In genomic region chr16:26966830-26967229, GRCm38 (mm10) we compare ENCODE assay signal across 14 mouse cellular contexts. TPM values are rescaled to one million over a fixed set of nuclear protein-coding genes. Genes with fewer than 3 reads are reported as not detected.
"Had no signal": no experiment of that assay in that cellular context is flagged by ENCODE, and none has a peak within 500 bp of the region (broad histone marks: within the 10 kb centered on the region; RNA-seq: fewer than 3 reads in every experiment).

No protein-coding gene starts in this region.

- H3K36me3 ChIP-seq: hindbrain, embryonic 15.5 days; limb, embryonic 15.5 days; liver, embryonic 12.5 days; midbrain, embryonic 10.5 days; neural tube, embryonic 12.5 days had no signal

- H3K4me2 ChIP-seq: limb, embryonic 15.5 days; liver, embryonic 12.5 days; neural tube, embryonic 12.5 days had no signal

- H3K27ac ChIP-seq: hindbrain, embryonic 15.5 days; kidney, postnatal 0 days; limb, embryonic 15.5 days; liver, embryonic 12.5 days; midbrain, embryonic 10.5 days; neural tube, embryonic 12.5 days had no signal

- H3K4me3 ChIP-seq: hindbrain, embryonic 15.5 days; limb, embryonic 15.5 days; liver, embryonic 12.5 days; midbrain, embryonic 10.5 days; neural tube, embryonic 12.5 days had no signal

- H3K9ac ChIP-seq: hindbrain, embryonic 15.5 days; limb, embryonic 15.5 days; liver, embryonic 12.5 days; neural tube, embryonic 12.5 days had no signal

- H3K9me3 ChIP-seq: hindbrain, embryonic 15.5 days; limb, embryonic 15.5 days; liver, embryonic 12.5 days; midbrain, embryonic 10.5 days; neural tube, embryonic 12.5 days had no signal

- DNase-seq: layer of hippocampus, adult 9-11 months; layer of hippocampus, postnatal 36 days; midbrain, embryonic 14.5 days; right cerebral cortex, postnatal 4 days; spleen, adult 18-20 months; thymus, adult 18-20 months; thymus, postnatal 14 days had no signal

- ATAC-seq: liver, embryonic 12.5 days had no signal

- H3K4me1 ChIP-seq: liver, embryonic 12.5 days had no signal

RNA-seq across cellular contexts. Expression of gene Gmnc, which starts 24.6 kb away (rescaled TPM):
- polyA plus RNA-seq: liver, embryonic 12.5 days; liver, embryonic 16.5 days; neural tube, embryonic 12.5 days had no signal
